Mouse (Mus musculus) liver, postnatal 0 days (tissue): Measurements from ENCODE around the gene Fen1.

Source experiments
- CTCF ChIP-seq: sonication (generic); IDR thresholded peaks from 2 replicates; pipeline ENCODE4 v1.5.1; 2016; ENCODE audit warnings: antibody characterized with exemption, low read depth
- EP300 ChIP-seq: IDR thresholded peaks from 2 replicates; pipeline ENCODE4 v1.6.1; 2016; ENCODE audit warnings: antibody characterized with exemption, low read depth, mild to moderate bottlenecking

GRCm38 (mm10) chr19:10248128-10248527 is 44.2 kb upstream of the Fen1 start:
- TF ChIP-seq CTCF: no peak
- TF ChIP-seq EP300: no peak
